Mouse (Mus musculus): ENCODE results near the gene Tekt5. TPM values are rescaled to one million over a fixed set of nuclear protein-coding genes. Genes with fewer than 3 reads are reported as not detected.
A peak's percentile ranks its signal among the peaks of the same experiment; 100 is the strongest.

The Tekt5 gene
- polyA plus RNA-seq, 1 experiment from 2014 or later: 2.9 TPM

GRCm38 (mm10) chr16:10369468-10369934 lies 25.8 kb downstream of the Tekt5 start:
- Histone ChIP-seq H3K4me3 (ENCODE audit: low read length) (no peak overlapping the region), H3K36me3 (ENCODE audit: control insufficient read depth, insufficient read depth, low read length) (no peaks in the 10 kb centered on the region), H3K9me3 (ENCODE audit: control insufficient read depth, low read length) (no peaks in the 10 kb centered on the region), H3K27ac (ENCODE audit: low read length) (peak overlapping the region; percentile 63), H3K9ac (ENCODE audit: low read length) (no peak overlapping the region), H3K4me2 (ENCODE audit: low read depth, low read length) (no peak overlapping the region), H3K4me1 (replicated peaks; ENCODE audit: control insufficient read depth, insufficient read depth, low read length) (peaks cover 39% of the 10 kb centered on the region), H3K27me3 (ENCODE audit: control insufficient read depth, insufficient read depth, low read depth, low read length) (no peaks in the 10 kb centered on the region)
- peak; percentile 49 for ATAC-seq (ENCODE audit: low read depth)
- WGBS: 71% methylated on average over 3 of the region's 3 CpGs

GRCm38 (mm10) chr16:10366240-10367217 lies 28.8 kb downstream of the Tekt5 start:
- Histone ChIP-seq H3K36me3 (ENCODE audit: control insufficient read depth, insufficient read depth, low read length) (no peaks in the 10 kb centered on the region), H3K4me3 (ENCODE audit: low read length) (no peak overlapping the region), H3K9me3 (ENCODE audit: control insufficient read depth, low read length) (no peaks in the 10 kb centered on the region), H3K27ac (ENCODE audit: low read length) (peak overlapping the region; percentile 90), H3K27me3 (ENCODE audit: control insufficient read depth, insufficient read depth, low read depth, low read length) (no peaks in the 10 kb centered on the region), H3K4me1 (replicated peaks; ENCODE audit: control insufficient read depth, insufficient read depth, low read length) (peaks cover 36% of the 10 kb centered on the region), H3K4me2 (ENCODE audit: low read depth, low read length) (no peak overlapping the region), H3K9ac (ENCODE audit: low read length) (peak overlapping the region; percentile 28; the same call in 1 of the 2 replicates)
- peak; percentile 71 for ATAC-seq (ENCODE audit: low read depth)
- WGBS: 57% methylated on average over 14 of the region's 14 CpGs

GRCm38 (mm10) chr16:10365796-10366195 lies 29.5 kb downstream of the Tekt5 start:
- no peaks in the 10 kb centered on the region for H3K9me3 ChIP-seq (ENCODE audit: control insufficient read depth, low read length)
- H3K4me3 ChIP-seq (ENCODE audit: low read length): no peak overlapping the region
- ATAC-seq (ENCODE audit: low read depth): peak; percentile 32
- H3K36me3 ChIP-seq (ENCODE audit: control insufficient read depth, insufficient read depth, low read length): no peaks in the 10 kb centered on the region
- H3K27me3 ChIP-seq (ENCODE audit: control insufficient read depth, insufficient read depth, low read depth, low read length): no peaks in the 10 kb centered on the region
- peaks cover 32% of the 10 kb centered on the region for H3K4me1 ChIP-seq (replicated peaks; ENCODE audit: control insufficient read depth, insufficient read depth, low read length)
- peak overlapping the region; percentile 12; the same call in 1 of the 2 replicates for H3K9ac ChIP-seq (ENCODE audit: low read length)
- no peak overlapping the region for H3K4me2 ChIP-seq (ENCODE audit: low read depth, low read length)
- H3K27ac ChIP-seq (ENCODE audit: low read length): peak overlapping the region; percentile 90
- WGBS: 43% methylated on average over 4 of the region's 4 CpGs

GRCm38 (mm10) chr16:10363061-10363460 lies 32.2 kb downstream of the Tekt5 start:
- Histone ChIP-seq H3K9ac (ENCODE audit: low read length) (no peak overlapping the region), H3K4me1 (replicated peaks; ENCODE audit: control insufficient read depth, insufficient read depth, low read length) (peaks cover 25% of the 10 kb centered on the region), H3K27me3 (ENCODE audit: control insufficient read depth, insufficient read depth, low read depth, low read length) (no peaks in the 10 kb centered on the region), H3K4me2 (ENCODE audit: low read depth, low read length) (no peak overlapping the region), H3K9me3 (ENCODE audit: control insufficient read depth, low read length) (no peaks in the 10 kb centered on the region), H3K27ac (ENCODE audit: low read length) (no peak overlapping the region), H3K4me3 (ENCODE audit: low read length) (no peak overlapping the region), H3K36me3 (ENCODE audit: control insufficient read depth, insufficient read depth, low read length) (no peaks in the 10 kb centered on the region)
- no peak for ATAC-seq (ENCODE audit: low read depth)
- 39% methylated on average over 1 of the region's 1 CpGs for WGBS

GRCm38 (mm10) chr16:10359241-10359640 lies 36.0 kb downstream of the Tekt5 start:
- H3K27ac ChIP-seq (ENCODE audit: low read length): peak overlapping the region; percentile 57
- H3K27me3 ChIP-seq (ENCODE audit: control insufficient read depth, insufficient read depth, low read depth, low read length): no peaks in the 10 kb centered on the region
- H3K4me1 ChIP-seq (replicated peaks; ENCODE audit: control insufficient read depth, insufficient read depth, low read length): peaks cover 24% of the 10 kb centered on the region
- H3K4me3 ChIP-seq (ENCODE audit: low read length): no peak overlapping the region
- no peaks in the 10 kb centered on the region for H3K9me3 ChIP-seq (ENCODE audit: control insufficient read depth, low read length)
- no peak overlapping the region for H3K4me2 ChIP-seq (ENCODE audit: low read depth, low read length)
- ATAC-seq (ENCODE audit: low read depth): peak; percentile 30
- no peak overlapping the region for H3K9ac ChIP-seq (ENCODE audit: low read length)
- WGBS: 56% methylated on average over 6 of the region's 6 CpGs
- no peaks in the 10 kb centered on the region for H3K36me3 ChIP-seq (ENCODE audit: control insufficient read depth, insufficient read depth, low read length)

DNA sequence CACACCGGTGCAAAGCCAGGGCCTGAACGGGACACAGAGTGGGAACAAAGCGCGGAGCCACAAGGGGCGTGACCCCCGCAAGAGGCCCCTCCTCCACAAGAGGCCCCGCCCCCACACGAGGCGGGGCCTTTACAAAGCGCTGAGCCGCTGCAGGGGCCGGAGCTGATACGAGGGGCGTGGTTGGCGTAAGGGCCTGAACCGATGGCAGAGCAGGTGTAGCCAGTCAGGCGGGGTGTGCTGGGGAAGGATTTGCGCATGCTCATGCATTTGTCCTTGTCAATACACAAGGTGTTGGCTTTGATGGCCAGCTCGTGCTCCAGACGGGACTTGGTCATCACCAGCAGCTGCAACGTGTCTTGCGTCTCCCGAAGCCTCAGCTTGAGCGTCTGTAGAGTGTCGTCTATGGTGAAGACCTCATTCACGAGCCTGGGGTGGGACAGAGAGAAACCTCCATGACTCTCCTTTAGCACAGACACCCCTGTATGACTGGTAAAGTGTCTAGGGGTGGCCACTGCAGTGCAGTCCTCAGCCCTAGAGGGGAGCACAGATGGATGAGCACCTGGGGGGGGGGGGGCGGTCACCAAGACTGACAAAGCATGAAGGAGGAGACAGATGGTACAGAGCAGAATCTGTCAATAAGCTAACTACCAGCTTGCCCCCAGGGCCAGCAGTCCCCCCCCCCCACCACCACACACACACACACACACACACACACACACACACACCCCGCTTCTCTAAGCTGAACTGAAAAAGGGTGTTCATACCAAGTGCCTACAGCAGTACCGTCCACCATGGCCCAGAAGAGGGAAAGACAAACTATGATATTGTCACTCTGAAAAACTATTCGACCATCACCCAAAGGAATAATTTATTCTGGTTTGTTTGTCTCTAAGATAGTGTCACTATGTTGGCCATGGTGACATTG lies 37.0 kb downstream of the Tekt5 start:
- Histone ChIP-seq H3K4me3 (ENCODE audit: low read length) (peak overlapping the region; percentile 3), H3K4me1 (replicated peaks; ENCODE audit: control insufficient read depth, insufficient read depth, low read length) (peaks cover 24% of the 10 kb centered on the region), H3K36me3 (ENCODE audit: control insufficient read depth, insufficient read depth, low read length) (no peaks in the 10 kb centered on the region), H3K27me3 (ENCODE audit: control insufficient read depth, insufficient read depth, low read depth, low read length) (no peaks in the 10 kb centered on the region), H3K27ac (ENCODE audit: low read length) (peak overlapping the region; percentile 57), H3K9me3 (ENCODE audit: control insufficient read depth, low read length) (no peaks in the 10 kb centered on the region), H3K4me2 (ENCODE audit: low read depth, low read length) (peak overlapping the region; percentile 25), H3K9ac (ENCODE audit: low read length) (no peak overlapping the region)
- peak; percentile 88 for ATAC-seq (ENCODE audit: low read depth)
- 14% methylated on average over 30 of the region's 30 CpGs for WGBS

DNA sequence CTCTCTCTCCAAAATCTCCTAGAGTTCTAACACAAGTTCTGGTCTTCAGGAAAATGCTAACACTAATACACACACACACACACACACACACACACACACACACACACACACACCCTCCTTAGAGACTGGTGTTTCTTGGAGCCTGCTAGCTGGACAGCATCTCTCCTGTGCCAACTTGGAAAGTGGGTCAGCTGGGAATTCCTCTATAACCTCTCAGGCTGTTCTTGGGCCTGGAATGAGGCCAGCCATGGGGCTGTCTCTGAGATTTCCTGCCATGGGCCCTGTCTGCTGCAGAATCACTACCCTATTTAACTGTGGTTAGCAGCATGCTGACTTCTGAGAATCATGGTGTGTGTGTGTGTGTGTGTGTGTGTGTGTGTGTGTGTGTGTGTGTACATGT lies 40.3 kb downstream of the Tekt5 start:
- Histone ChIP-seq H3K9ac (ENCODE audit: low read length) (no peak overlapping the region), H3K9me3 (ENCODE audit: control insufficient read depth, low read length) (no peaks in the 10 kb centered on the region), H3K27me3 (ENCODE audit: control insufficient read depth, insufficient read depth, low read depth, low read length) (no peaks in the 10 kb centered on the region), H3K27ac (ENCODE audit: low read length) (peak overlapping the region; percentile 55), H3K4me1 (replicated peaks; ENCODE audit: control insufficient read depth, insufficient read depth, low read length) (peaks cover 34% of the 10 kb centered on the region), H3K36me3 (ENCODE audit: control insufficient read depth, insufficient read depth, low read length) (no peaks in the 10 kb centered on the region), H3K4me2 (ENCODE audit: low read depth, low read length) (no peak overlapping the region), H3K4me3 (ENCODE audit: low read length) (no peak overlapping the region)
- ATAC-seq (ENCODE audit: low read depth): peak; percentile 37

DNA sequence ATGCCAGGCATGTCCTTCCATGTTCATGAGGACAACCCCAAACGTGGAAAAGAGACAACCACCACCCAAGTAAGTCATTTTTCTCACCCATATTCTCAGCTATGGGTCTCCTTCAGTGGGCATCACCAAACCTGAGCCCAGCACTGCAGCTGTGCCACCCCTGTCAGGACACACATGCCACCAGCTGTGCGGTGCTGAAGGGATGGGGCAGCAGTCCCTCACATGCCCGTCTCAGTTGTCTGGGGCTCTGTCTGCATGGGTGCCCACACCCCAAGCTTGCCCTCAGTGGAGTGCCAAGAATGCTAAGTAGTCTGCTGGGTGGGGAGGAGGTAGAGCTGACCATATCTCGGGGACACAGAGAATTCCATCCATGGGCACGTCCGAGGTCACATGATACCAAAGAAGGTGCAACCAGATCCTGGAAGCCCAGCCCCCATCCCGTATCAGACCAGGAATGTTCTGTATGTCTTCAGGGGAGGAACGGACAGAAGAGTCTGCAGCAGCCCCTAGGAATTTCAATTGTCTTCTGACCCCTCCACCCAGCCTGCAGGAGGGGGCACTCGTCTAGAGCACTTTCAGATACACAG lies 44.1 kb downstream of the Tekt5 start:
- H3K4me1 ChIP-seq (replicated peaks; ENCODE audit: control insufficient read depth, insufficient read depth, low read length): peaks cover 46% of the 10 kb centered on the region
- H3K4me2 ChIP-seq (ENCODE audit: low read depth, low read length): no peak overlapping the region
- no peaks in the 10 kb centered on the region for H3K36me3 ChIP-seq (ENCODE audit: control insufficient read depth, insufficient read depth, low read length)
- no peaks in the 10 kb centered on the region for H3K9me3 ChIP-seq (ENCODE audit: control insufficient read depth, low read length)
- H3K4me3 ChIP-seq (ENCODE audit: low read length): no peak overlapping the region
- no peaks in the 10 kb centered on the region for H3K27me3 ChIP-seq (ENCODE audit: control insufficient read depth, insufficient read depth, low read depth, low read length)
- no peak overlapping the region for H3K9ac ChIP-seq (ENCODE audit: low read length)
- peak overlapping the region; percentile 98 for H3K27ac ChIP-seq (ENCODE audit: low read length)
- WGBS: 33% methylated on average over 9 of the region's 9 CpGs
- ATAC-seq (ENCODE audit: low read depth): peak; percentile 51

Data from lung, embryonic 16.5 days (tissue).